Mouse (Mus musculus): ENCODE results near the gene Emilin2.

GRCm38 (mm10) chr17:71253391-71253790, 58.4 kb downstream of the Emilin2 start:
- no peak for TF ChIP-seq POLR2A (IDR thresholded peaks at IDR 0.05; ENCODE audit: insufficient read depth, low read length)
- TF ChIP-seq CTCF (IDR thresholded peaks at IDR 0.05; ENCODE audit: low read depth, low read length) = no peak
